Mouse (Mus musculus) fibroblast of lung, adult 2 months (primary cell): Measurements from ENCODE around the gene Tcam1.
"Not testable (repeated sequence)": the region's sequence is repeated elsewhere in the genome, so short reads cannot be mapped to it uniquely, and the experiment has no call there.

Experiments
- DNase-seq: peaks from one replicate; pipeline ENCODE4 v3.0.0-alpha.2; 2011; ENCODE audit warnings: low read depth

The Tcam1 gene

DNA sequence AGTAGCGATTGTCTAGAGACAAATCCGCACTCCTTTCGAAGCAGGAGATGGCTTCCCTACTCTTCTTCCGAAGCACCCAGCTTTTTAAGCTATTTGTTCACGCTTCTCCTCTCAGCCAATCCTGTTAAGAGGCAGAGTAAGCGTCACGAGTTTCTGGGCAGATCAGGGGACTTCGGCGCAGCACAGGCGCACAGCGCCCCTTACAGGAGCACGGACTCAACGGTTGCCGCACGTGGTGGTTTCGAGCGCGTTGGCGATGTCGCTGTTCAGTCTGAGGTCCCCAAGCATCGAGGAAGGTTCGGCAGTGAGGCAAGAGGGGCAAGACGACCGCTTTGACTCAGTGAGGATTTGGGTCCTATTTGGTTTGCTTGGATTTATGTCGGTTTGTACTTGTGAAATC lies at the start of gene Tcam1:
Tcam1 (plus strand) TSS at position 219 of the 400 bp plus-strand sequence.
- DNase-seq, result peak; percentile 95

DNA sequence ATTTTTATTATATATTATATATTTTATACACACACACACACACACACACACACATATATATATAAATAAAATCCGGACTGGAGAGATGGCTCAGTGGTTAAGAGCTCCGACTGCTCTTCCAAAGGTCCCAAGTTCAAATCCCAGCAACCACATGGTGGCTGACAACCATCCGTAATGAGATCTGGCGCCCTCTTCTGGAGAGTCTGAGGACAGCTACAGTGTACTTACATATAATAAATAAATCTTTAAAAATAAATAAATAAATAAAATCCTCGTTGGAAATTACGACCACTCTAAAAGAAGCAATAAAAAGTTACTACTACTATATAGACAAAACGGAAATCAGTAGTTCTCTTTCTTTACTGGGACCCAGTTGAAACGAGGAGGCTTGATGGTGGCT lies 42.5 kb upstream of the Tcam1 start:
- not testable (repeated sequence) for DNase-seq

DNA sequence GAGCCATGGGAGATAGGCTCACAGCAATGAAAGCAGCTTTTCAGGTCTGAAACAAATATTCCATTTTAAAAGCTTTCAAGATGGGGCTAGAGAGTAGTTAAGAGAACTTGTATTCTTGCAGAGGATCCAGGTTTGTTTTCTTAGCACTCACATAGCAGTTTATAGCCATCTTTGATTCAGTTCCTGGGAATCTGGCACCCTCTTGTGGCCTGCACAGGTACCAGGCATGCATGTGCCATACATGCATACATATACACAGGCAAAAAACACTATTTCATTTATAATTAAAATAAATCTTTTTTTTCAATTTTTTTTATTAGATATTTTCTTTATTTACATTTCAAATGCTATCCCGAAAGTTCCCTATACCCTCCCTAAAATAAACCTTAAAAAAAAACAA lies 29.6 kb upstream of the Tcam1 start:
- DNase-seq, result no peak

DNA sequence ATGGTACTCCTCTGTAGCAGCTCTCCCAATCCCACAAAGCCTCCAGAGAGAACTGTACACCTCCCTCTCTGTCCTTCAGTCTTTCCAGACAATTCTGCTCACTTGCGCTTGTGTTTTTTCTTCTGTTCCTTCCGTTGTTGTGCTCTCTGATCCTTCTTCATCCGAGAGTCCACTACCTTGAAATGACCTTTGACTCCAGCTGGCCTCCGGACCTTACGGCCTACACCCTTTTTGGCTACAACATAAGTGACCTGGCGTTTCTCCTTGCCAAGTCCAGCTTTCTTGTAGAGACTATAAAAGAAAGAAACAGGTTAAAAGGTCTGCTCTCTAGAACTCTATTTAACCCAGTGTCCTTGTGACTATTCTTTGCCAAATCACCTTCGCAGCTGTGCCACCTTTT lies 27.1 kb upstream of the Tcam1 start:
- no peak for DNase-seq

DNA sequence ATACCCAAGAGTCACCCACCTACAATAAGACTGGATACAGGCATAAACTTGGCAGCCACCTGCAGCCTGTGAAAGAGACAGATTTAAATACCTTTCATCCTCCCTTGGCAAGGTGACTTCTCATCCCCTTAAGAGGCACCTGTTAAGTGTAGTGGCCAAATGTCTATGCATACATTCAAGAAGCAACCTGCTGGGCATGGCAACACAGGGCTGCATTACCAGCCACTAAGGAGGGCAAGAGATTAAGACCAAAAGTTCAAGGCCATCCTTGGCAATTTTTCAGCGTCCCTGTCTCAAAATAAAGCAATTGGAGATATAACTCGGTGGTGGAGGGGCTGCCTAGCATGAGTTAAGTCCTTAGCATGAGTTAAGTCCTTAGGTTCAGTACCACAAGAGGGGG lies 21.7 kb upstream of the Tcam1 start:
- DNase-seq, result no peak

DNA sequence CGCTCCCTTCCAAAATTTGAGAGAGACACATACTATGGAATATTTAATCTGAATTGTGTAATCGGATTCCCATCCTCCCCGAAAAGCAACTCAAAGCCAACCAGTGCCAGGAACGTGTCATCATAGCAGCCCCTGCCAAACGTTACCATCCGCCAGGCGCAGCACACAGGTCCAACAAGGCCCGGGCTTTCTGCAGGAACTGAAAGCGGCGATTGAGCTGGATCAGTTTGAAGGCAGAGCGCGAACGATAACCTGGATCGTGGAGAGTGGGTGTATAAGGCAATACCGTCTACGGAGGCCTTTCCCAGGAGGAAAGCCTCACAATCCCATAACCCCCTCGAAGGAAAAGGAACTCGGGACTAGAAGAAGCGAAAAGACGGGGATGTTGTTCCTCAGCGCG lies 21.3 kb upstream of the Tcam1 start:
- no peak for DNase-seq

DNA sequence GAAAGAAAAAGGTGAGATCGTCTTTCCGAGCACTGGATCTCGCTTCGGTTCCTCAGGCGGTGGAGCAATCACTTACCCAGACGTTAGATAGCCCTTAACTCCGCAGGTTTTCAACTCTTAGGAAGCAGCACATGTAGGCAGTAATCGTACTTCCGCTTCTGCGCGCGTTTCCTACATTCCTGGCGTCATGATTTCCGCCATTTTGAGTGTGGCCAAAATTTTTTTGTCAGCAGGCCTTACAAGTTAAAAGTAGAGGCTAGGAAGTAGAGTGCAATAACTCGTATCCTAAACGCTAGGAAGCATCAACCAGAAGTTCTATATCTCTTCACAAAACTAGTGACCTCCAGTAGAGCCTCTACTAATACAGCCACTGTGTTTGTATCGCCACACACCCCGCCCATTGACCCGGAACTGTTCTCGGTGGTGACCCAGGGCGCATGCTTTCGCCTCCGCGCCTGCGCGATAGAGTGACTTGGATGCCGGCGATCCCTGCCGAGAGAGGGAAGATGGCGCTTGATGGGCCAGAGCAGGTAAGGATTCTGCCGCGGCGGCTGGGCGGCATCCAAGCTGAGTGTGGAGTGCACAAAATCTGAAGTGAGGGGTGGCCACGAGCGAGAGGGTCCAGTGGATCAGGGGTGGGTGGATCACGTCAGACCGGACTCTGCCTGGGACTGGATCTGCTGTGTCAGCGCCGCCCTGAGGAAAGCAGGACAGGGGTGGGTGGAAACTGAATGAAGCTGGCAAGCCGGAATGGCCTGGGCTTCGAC lies 20.6 kb upstream of the Tcam1 start, which contains the start of the genes Ftsj3 and Psmc5:
Ftsj3 (minus strand) TSS at position 395 of the 767 bp plus-strand sequence.
Psmc5 (plus strand) TSS at position 470 of the 767 bp plus-strand sequence.
- DNase-seq, result peak; percentile 88

DNA sequence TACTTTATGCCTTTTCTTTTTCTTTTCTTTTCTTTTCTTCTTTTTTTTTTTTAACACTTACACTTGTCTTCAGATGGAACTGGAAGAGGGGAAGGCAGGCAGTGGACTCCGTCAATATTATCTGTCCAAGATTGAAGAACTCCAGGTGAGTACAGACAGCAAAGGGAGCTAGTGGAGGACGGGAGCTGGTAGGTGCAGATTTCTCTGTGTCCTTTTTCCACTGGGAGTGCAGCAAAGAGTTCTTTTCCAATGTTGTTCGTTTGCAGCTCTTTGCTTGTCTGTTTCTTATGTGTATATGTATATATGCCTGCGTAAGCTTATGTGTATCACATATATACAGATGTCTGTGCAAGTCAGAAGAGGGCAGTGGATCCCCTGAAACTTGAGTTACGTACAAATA lies 19.7 kb upstream of the Tcam1 start:
- DNase-seq, result no peak

DNA sequence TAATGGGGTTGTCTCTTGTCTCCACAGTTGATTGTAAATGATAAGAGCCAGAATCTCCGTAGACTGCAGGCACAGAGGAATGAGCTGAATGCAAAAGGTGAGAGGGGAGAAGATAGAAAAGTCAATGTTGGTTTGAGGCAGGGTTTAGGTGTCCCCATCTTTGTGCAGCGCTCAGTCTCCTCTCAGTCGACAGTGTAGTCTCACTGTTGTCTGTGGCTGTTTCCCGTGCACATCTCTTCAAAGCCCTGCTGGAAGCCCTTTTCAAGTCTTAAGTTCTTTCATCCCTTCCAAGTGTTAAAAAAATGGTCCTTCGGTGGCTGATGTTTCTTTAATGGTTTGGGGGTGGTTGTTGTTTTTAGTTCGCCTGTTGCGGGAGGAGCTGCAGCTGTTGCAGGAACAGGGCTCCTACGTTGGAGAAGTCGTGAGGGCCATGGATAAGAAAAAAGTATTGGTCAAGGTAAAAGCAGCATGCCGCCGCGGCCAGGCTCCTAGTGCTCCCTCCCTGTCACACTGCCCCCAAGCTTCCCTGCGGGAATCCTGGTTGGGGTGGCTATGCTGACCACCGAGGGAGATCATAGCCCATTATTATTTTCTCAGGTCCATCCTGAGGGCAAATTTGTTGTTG lies 15.5 kb upstream of the Tcam1 start:
- no peak for DNase-seq

DNA sequence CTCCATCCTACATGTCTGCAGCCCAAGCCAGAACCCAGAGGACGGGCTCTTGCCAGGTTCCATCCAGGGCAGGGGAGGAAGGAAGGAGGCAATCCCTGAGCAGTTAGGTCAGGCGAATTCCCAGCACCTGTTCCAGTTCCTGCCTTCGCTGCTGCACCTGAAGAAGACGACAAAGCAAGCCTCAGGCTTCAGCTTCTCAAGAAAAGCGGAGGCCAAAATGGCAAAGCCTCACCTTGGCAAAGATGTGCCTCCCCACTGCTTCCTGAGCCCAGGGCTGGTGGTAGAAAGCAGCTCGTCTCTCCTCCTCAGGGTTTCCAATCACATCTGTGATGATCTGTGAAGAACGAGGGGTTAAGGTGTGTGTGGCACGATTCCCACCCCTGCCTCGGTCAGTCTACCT lies 12.5 kb upstream of the Tcam1 start:
- DNase-seq, result no peak

DNA sequence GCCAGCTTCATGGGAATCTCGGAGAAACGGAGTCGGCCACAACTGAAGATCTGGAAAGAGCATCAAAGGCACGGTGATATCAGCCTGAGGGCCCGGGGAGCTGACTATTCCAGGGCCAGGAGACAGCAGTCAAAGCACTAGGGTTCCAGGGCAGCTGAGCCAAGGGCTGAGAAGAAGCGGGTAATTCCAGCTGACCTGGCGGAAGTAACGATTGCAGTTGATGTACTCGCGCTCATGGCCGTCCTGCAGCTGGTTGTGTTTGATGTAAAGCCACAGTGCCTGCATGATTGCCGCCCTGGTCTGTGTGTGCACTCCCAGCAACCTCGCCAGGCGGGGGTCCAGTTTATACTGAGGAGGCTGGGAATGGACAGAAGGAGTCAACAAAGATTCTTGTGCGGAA lies 11.5 kb upstream of the Tcam1 start:
- DNase-seq, result no peak

DNA sequence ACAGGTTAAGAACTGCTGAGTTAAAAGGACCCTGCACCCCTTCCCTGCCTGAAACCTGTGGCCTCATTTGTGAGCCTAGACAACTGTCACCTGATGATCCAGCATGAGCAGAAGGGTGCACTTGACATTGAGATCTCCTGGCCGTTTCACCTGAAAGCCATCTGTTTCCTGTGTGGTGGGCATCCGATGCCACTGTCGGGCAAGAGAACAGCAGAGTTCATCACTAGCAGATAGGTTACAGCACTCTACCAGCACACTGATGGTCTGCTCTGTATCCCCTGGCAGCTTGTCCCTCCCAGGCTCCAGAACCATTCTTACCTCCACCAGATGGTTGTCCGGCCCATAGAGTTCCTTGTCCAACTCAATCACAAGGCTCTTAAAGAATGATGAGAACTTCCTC lies 10.9 kb upstream of the Tcam1 start:
- DNase-seq, result no peak

DNA sequence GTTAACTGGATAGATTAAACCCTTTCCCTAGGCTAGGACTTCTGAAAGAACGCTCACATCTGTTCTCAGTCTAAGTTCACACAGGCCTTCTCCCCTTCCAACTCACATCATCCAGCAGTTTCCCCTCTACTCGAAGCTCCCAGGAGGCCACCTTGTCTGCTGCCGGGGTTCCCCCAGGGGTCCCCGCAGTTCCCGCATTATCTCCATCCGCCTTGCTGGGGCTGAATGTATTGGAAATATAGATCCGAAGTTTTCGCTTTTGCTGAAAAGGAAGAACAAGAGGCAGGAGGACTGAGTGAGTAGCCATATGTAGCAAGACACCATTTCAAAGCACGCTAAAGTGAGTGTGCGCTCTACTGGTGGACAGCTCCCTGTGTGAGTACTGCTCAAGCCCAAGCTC lies 10.0 kb upstream of the Tcam1 start:
- no peak for DNase-seq

DNA sequence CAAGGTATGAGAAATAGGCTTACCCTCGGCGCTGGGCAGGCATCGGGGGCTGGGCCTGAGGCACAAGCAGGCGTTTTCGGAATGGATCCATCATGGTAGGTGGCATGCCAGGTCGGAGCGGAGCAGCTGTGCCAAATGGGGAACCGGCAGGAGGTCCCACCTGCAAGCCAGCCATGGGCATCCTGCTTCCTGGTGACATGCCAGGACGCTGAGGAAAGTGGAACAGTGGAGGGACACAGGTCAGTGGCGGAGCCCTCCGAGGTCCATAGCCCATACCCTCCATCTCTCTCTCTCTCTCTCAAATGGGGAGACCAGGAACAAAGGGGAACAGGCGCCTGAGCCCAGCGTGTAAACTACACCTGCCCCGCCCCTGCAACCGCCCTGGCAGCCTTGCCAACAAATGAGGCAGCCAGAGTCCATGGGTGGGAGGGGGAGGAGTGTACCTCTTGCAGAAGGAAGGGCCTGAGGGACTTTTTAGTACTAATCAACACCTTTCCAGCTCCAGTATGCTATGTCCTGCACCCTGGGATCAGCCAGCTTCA lies 9.1 kb upstream of the Tcam1 start:
- DNase-seq, result no peak

DNA sequence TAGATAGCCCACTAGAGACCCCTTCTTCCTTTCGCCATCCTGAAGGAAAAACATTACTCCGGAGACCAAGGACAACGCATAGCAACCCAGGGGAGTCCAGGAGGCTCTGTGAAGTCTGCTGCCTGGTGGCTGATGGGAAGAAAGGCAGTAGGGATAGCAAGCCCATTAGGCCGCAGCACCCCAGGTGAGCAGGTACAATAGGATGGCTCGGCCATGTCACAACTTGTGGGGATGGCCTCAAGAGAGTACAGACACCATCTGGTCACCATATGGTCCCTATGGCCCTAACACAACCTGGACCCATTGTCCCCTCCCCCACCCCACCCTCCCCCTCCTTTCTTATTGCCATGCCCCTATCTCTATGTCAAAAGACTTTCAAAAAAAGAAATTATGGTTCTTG lies 8.6 kb upstream of the Tcam1 start:
- no peak for DNase-seq

DNA sequence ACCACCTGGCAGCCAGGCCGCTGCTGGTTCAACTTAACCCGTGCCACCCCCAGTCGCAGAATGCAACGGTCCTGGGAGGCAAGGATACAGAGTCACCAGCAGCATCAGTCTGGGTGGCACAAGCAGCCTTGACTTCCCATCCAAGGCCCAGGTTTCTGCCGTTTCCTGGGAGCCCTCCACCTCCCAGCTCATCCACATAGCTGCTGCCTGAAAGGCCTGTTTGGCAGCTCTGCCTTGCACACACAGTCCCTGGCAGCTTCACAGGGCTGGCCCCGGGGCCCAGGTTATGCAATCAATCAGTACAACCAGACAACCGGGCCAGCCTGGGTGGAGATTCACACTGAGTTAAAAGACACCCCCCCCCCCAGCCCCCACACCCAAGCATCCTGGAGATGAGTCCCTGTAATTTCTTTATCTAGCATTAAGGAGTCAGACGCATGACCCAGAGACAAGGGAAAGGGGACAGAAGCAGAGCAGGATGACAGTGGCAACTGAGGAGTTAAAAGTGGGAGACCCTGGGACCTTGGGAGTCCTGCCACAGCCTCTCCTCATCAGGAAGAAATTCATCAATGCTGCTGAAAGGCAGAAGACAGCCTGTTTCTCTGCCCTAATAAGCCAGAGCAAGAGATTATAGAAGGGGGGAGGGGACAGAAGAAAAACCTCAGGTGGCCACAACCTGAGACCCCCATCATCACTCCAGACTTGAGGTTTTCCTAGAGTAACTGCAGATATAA lies 8.0 kb upstream of the Tcam1 start:
- peak; percentile 60 for DNase-seq

DNA sequence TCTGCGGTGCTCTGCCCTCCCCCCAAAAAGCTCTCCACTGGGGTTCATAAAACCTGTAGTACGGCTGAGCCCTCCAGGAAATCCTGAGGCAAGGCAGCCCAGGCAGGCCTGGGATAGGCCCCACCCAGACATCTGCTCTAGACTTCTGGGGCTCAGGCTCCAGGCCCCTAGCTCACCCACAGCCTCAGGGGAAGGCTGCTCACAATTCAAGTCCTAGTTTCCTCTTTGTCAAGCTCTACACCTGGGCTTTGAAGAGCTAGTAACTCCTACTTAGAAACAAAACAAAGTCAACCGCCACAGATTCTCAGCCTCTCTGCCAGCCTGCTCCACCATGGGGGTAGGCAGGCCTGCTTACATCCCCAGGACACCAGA lies 7.4 kb upstream of the Tcam1 start:
- no peak for DNase-seq

DNA sequence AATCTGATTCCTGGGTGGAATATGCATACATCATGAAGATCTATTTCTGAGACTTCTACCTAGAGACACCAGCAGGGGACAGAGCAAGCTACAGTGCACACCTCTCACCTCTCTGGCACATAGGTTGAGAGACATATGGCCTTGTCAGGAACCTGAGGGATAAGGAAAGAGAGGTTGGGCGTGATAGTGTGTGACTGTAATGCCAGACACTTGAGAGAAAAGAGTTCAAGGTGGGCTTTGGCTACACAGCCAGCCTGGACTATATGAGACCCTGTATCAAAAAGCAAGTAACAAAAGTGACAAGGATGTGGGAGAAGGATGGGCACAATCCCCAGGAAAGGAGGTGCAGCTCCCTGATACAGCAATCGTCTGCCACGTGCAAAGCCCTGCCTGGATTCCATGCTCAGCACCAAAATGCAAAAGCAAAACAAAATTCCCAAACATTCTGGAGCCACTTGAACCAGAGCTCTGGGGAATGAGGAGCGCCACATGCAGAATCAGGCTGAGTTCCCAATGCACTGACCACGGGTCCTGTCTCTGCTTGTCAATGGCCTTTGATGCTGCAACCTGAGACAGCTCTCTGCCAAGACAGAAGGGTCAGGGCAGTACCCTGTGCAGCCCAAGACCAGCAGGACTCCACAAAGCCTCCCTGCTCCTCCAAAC lies 5.2 kb upstream of the Tcam1 start:
- DNase-seq, result no peak

DNA sequence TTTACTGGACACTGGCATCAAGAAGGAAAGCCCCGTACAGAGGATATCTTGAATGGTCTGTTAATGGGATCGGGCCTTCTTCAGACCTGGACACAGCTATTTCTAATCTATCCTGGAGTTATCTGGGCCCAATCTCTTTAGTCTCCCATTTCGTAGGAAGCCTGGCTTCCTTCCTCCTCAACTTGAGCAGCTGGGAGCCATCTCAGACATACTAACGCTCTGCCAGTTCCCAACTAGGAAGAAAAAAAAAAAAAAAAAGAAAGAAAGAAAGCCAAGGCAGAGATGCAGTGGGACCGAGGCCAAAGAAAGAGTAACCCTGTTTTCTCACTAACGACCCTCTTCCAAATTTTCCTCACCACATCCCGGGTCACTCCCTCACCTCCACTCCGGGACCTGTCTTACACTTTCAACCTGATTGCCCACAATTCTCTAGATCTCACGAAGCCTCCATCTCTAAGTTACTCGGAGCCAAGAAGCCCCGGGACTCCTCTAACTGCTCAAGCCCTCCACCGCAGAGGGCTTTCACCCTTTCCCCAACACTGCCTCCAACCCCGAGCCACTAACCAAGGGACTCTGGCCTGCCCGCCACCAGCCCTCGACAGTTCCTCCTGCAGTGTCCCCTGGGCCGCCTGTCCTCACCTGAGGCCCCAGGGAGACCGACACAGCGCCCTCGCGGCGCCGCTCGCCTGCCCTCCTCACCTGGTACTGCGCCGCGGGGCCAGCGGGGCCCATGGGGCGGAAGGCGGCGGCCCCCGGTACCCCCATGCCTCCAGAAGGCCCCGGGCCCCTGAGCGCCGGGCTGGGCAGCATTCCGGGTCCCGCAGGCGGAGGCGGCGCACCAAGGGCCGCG lies 4.5 kb upstream of the Tcam1 start:
- no peak for DNase-seq

DNA sequence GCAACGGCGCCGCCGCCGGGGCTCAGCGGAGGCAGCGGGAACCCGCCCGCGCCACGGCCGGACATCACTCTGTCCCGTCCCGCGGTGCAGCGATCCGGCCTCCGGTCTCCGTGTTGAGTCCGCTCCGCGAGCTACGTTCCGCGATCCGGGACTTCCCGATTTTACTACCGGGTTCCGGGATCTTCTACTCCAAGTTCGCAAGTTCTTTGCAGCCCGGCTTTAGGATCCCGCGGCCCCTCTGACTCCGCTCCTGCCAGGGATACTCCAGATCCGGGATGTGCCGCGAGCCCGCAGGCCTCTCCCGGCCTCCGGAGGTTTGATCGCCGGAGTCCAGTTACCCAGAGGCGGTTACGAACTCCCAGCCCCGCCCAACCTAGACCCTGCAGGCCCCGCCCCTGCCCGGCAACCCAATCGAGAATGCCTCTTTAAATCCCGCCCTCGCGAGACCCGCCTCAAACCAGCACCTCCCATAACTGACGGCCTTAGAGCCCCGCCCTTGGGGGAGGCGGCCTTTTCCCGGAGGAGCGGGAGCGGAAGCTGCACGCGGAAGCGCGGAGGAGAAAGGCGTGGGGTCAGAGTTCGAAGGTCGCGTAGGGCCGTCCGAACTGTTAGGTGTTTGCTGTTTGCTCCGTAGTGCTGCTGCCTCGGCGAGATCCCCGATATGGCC lies 3.7 kb upstream of the Tcam1 start, which contains the start of gene Smarcd2:
Smarcd2 (minus strand) TSS at position 329 of the 667 bp plus-strand sequence.
- DNase-seq, result peak; percentile 97

DNA sequence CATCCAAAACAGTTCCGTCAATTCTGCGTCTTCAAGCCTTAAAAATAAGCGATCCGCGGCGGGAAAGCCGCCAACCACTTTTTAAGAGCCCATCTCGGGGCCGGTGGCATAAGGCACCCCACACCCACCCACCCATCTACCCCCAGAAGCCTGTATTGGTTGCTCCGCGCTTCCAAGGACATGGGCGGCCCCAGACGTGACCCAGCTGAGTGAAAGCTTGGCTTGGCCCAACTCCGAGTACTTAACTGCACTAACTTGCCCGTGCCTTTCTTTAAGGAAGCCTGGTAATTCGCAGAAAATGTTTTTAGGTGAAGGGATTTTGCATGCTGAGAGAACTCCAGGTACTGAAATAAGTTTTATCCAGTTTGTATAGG lies 3.2 kb upstream of the Tcam1 start:
- DNase-seq, result no peak
